Mouse (Mus musculus): ENCODE data around the gene Ptpn21. TPM values are rescaled to one million over a fixed set of nuclear protein-coding genes. Genes with fewer than 3 reads are reported as not detected.

Gene Ptpn21
- polyA plus RNA-seq, 1 experiment from 2014 or later = 4.1 TPM

- Histone ChIP-seq H3K9ac (no peak overlapping the region), H3K4me3 (no peak overlapping the region), H3K27me3 (no peaks in the 10 kb centered on the region), H3K36me3 (no peaks in the 10 kb centered on the region), H3K9me3 (no peaks in the 10 kb centered on the region), H3K4me1 (replicated peaks) (peaks cover 12% of the 10 kb centered on the region), H3K27ac (replicated peaks) (no peak overlapping the region), H3K4me2 (no peak overlapping the region)
- no peak for ATAC-seq (ENCODE audit: low FRiP score, low read depth)
- 83% methylated on average over 2 of the region's 2 CpGs for WGBS
Observed at GRCm38 (mm10) chr12:98716142-98716541, 21.1 kb downstream of the Ptpn21 start.

DNA sequence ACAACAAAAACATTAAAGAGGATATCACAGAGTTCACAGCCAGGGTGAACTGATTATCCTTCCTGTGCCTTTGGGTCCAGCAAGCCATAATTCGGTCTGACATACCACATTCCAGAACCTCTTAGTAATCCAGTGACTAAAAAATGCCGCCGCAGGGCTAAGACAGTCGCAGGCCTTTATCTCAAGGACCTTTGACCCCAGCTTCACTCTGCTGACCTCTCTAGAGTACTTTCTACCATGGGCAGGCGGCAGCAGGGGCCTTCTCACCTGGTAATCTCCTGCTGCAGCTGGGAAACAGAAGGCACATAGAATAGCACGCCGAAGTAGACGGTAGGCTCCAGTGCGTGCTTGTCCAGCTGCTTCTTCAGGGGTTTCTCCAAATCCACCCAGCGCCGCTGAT lies 22.4 kb downstream of the Ptpn21 start:
- Histone ChIP-seq H3K4me3 (no peak overlapping the region), H3K4me1 (replicated peaks) (no peaks in the 10 kb centered on the region; the same call in 1 of the 2 replicates), H3K4me2 (no peak overlapping the region), H3K9me3 (no peaks in the 10 kb centered on the region), H3K27ac (replicated peaks) (no peak overlapping the region), H3K36me3 (no peaks in the 10 kb centered on the region), H3K9ac (no peak overlapping the region), H3K27me3 (no peaks in the 10 kb centered on the region)
- ATAC-seq (ENCODE audit: low FRiP score, low read depth) = no peak
- WGBS = 44% methylated on average over 11 of the region's 11 CpGs

- no peak overlapping the region for H3K4me3 ChIP-seq
- no peaks in the 10 kb centered on the region for H3K27me3 ChIP-seq
- no peak overlapping the region for H3K4me2 ChIP-seq
- no peaks in the 10 kb centered on the region for H3K36me3 ChIP-seq
- H3K27ac ChIP-seq (replicated peaks) = no peak overlapping the region
- H3K9me3 ChIP-seq = no peaks in the 10 kb centered on the region
- no peak for ATAC-seq (ENCODE audit: low FRiP score, low read depth)
- H3K9ac ChIP-seq = no peak overlapping the region
- H3K4me1 ChIP-seq (replicated peaks) = no peaks in the 10 kb centered on the region
- 71% methylated on average over 7 of the region's 7 CpGs for WGBS
Observed at GRCm38 (mm10) chr12:98713621-98714103, 23.5 kb downstream of the Ptpn21 start.

DNA sequence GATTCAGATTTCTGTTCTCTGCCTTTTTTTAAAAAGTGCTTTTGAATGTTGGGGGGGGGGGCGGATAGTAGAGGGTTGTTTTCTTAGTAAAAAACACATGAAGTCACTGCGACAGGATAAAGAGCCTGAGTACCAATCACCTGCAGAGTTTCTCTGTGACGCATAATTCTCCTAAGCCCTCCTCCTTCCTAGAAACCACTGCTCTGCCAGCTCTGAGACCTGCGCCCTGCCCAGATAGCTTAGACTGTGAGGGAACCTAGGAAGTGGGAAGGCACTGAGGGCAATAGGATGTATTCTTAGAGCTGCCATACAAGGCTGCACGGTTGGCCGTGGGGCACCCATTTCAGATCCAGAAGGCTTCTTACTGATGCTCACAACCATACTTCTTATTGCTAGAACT lies 24.4 kb downstream of the Ptpn21 start:
- H3K27ac ChIP-seq (replicated peaks) = no peak overlapping the region
- H3K36me3 ChIP-seq = no peaks in the 10 kb centered on the region
- H3K27me3 ChIP-seq = no peaks in the 10 kb centered on the region
- no peak overlapping the region for H3K4me3 ChIP-seq
- H3K4me1 ChIP-seq (replicated peaks) = no peaks in the 10 kb centered on the region
- WGBS = 70% methylated on average over 6 of the region's 6 CpGs
- ATAC-seq (ENCODE audit: low FRiP score, low read depth) = no peak
- H3K9me3 ChIP-seq = no peaks in the 10 kb centered on the region
- H3K9ac ChIP-seq = no peak overlapping the region
- H3K4me2 ChIP-seq = no peak overlapping the region

DNA sequence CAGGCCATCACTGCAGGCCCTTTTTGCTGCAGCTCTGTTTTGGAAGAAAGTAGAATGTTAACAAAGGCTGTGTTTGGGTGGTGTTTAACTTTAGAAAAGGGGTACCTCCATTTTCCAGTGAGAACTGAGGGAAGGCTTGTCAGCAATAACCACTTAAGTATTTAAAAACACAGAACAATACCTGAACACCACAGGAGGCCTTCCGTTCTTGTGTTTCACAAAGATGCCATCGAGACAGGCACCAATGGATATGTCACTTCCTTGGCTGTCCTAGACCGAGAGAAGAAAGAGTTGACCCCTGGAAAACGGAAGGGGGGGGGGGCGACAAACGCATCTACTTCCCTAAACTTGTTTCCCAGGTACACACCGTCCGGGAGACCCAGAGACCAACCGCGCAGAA lies 33.2 kb downstream of the Ptpn21 start:
- Histone ChIP-seq H3K9ac (no peak overlapping the region), H3K4me3 (no peak overlapping the region), H3K4me2 (no peak overlapping the region), H3K27ac (replicated peaks) (no peak overlapping the region), H3K9me3 (no peaks in the 10 kb centered on the region), H3K27me3 (no peaks in the 10 kb centered on the region), H3K36me3 (no peaks in the 10 kb centered on the region; the same call in 1 of the 2 replicates), H3K4me1 (replicated peaks) (no peaks in the 10 kb centered on the region)
- 72% methylated on average over 10 of the region's 10 CpGs for WGBS
- no peak for ATAC-seq (ENCODE audit: low FRiP score, low read depth)

GRCm38 (mm10) chr12:98703554-98703953 lies 33.7 kb downstream of the Ptpn21 start:
- no peaks in the 10 kb centered on the region; the same call in 1 of the 2 replicates for H3K36me3 ChIP-seq
- H3K27ac ChIP-seq (replicated peaks) = no peak overlapping the region
- no peak overlapping the region for H3K9ac ChIP-seq
- H3K27me3 ChIP-seq = no peaks in the 10 kb centered on the region
- 80% methylated on average over 2 of the region's 2 CpGs for WGBS
- no peaks in the 10 kb centered on the region for H3K4me1 ChIP-seq (replicated peaks)
- no peaks in the 10 kb centered on the region for H3K9me3 ChIP-seq
- H3K4me3 ChIP-seq = no peak overlapping the region
- H3K4me2 ChIP-seq = no peak overlapping the region
- no peak for ATAC-seq (ENCODE audit: low FRiP score, low read depth)

DNA sequence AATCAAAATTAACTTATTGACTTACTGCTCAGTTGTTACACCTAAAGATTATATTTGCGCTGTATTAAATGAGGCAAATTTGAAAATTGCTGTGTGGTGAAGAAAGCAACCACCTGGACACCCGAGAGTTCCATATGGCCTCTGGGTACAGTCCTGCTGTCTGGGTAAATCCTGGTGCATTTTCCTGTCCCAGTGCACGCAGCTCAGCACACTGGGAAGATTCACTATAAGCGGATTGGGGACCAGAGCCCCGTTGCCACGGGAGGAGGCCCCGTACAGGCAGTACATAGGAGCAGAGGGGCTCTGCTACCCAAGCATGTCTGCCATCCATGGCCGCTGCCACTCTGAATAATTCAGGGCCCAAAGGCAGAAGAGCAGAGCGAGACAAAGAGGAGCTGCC lies 35.6 kb downstream of the Ptpn21 start:
- H3K4me1 ChIP-seq (replicated peaks) = no peaks in the 10 kb centered on the region
- no peak overlapping the region for H3K27ac ChIP-seq (replicated peaks)
- 78% methylated on average over 9 of the region's 9 CpGs for WGBS
- H3K9ac ChIP-seq = no peak overlapping the region
- ATAC-seq (ENCODE audit: low FRiP score, low read depth) = no peak
- H3K4me2 ChIP-seq = no peak overlapping the region
- no peaks in the 10 kb centered on the region for H3K27me3 ChIP-seq
- H3K4me3 ChIP-seq = no peak overlapping the region
- H3K9me3 ChIP-seq = no peaks in the 10 kb centered on the region
- no peaks in the 10 kb centered on the region; the same call in 1 of the 2 replicates for H3K36me3 ChIP-seq

- H3K27me3 ChIP-seq = no peaks in the 10 kb centered on the region
- no peak overlapping the region for H3K9ac ChIP-seq
- no peaks in the 10 kb centered on the region for H3K9me3 ChIP-seq
- H3K4me3 ChIP-seq = no peak overlapping the region
- ATAC-seq (ENCODE audit: low FRiP score, low read depth) = no peak
- H3K4me1 ChIP-seq (replicated peaks) = no peaks in the 10 kb centered on the region
- H3K4me2 ChIP-seq = no peak overlapping the region
- no peak overlapping the region for H3K27ac ChIP-seq (replicated peaks)
- WGBS = 86% methylated on average over 5 of the region's 5 CpGs
- H3K36me3 ChIP-seq = no peaks in the 10 kb centered on the region; the same call in 1 of the 2 replicates
Observed at GRCm38 (mm10) chr12:98697202-98697601, 40.0 kb downstream of the Ptpn21 start.

GRCm38 (mm10) chr12:98690230-98690629 lies 47.0 kb downstream of the Ptpn21 start:
- no peak overlapping the region for H3K27ac ChIP-seq (replicated peaks)
- H3K4me3 ChIP-seq = no peak overlapping the region
- H3K4me2 ChIP-seq = no peak overlapping the region
- H3K36me3 ChIP-seq = no peaks in the 10 kb centered on the region; the same call in none of the 2 replicates
- WGBS = 77% methylated on average over 8 of the region's 8 CpGs
- H3K9me3 ChIP-seq = no peaks in the 10 kb centered on the region
- ATAC-seq (ENCODE audit: low FRiP score, low read depth) = no peak
- H3K9ac ChIP-seq = no peak overlapping the region
- H3K4me1 ChIP-seq (replicated peaks) = no peaks in the 10 kb centered on the region
- H3K27me3 ChIP-seq = no peaks in the 10 kb centered on the region

DNA sequence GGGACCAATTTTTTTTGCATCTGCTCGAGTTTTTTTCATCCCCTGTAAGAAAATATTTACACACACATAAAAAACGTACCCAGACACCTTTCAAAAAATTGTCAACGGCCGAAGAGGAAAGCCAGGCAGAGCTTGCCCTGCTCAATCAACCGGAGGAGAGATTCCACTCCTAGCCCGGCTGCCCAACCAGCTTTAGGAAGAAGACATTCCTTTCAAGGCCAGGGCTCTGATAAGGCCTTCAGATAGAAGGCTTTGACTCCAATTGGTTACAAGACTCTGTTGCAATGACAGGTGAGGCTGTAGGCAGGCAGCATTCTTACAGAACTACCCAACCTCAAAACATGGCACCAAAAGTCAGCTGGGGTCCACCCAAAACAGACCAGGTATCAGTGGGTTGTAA lies 53.6 kb downstream of the Ptpn21 start:
- Histone ChIP-seq H3K9ac (no peak overlapping the region), H3K9me3 (no peaks in the 10 kb centered on the region), H3K36me3 (peaks cover 2% of the 10 kb centered on the region; the same call in 1 of the 2 replicates), H3K4me1 (replicated peaks) (no peaks in the 10 kb centered on the region), H3K4me2 (no peak overlapping the region), H3K27ac (replicated peaks) (no peak overlapping the region), H3K27me3 (no peaks in the 10 kb centered on the region), H3K4me3 (no peak overlapping the region)
- no peak for ATAC-seq (ENCODE audit: low FRiP score, low read depth)
- WGBS = 85% methylated on average over 6 of the region's 6 CpGs

DNA sequence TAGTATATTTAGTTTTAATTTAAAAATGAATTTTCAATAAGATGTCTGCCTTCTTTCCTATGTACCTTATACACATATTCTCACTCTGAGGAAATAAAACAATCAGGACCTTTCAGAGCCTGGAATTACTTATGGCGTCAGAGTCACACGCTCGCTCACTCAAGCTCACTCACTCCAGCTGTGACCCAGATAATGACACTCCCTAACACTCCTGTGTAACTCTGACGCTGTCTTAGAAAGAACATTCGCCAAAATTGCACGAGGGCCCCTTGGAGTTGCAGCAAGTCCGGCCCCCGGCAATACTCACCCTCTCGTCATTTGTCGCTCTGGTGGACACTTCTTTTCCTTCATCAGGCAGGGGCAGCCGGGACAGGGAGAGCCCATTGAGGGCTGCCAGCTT lies 54.0 kb downstream of the Ptpn21 start:
- H3K4me1 ChIP-seq (replicated peaks) = no peaks in the 10 kb centered on the region
- no peak for ATAC-seq (ENCODE audit: low FRiP score, low read depth)
- H3K9ac ChIP-seq = no peak overlapping the region
- peaks cover 2% of the 10 kb centered on the region; the same call in 1 of the 2 replicates for H3K36me3 ChIP-seq
- no peaks in the 10 kb centered on the region for H3K9me3 ChIP-seq
- H3K4me3 ChIP-seq = no peak overlapping the region
- H3K4me2 ChIP-seq = no peak overlapping the region
- no peak overlapping the region for H3K27ac ChIP-seq (replicated peaks)
- 82% methylated on average over 11 of the region's 11 CpGs for WGBS
- H3K27me3 ChIP-seq = no peaks in the 10 kb centered on the region

- no peak overlapping the region for H3K4me2 ChIP-seq
- H3K27ac ChIP-seq (replicated peaks) = no peak overlapping the region
- no peak overlapping the region for H3K4me3 ChIP-seq
- no peaks in the 10 kb centered on the region for H3K4me1 ChIP-seq (replicated peaks)
- no peaks in the 10 kb centered on the region for H3K9me3 ChIP-seq
- H3K27me3 ChIP-seq = no peaks in the 10 kb centered on the region
- ATAC-seq (ENCODE audit: low FRiP score, low read depth) = no peak
- WGBS = 81% methylated on average over 15 of the region's 15 CpGs
- no peak overlapping the region for H3K9ac ChIP-seq
- H3K36me3 ChIP-seq = 0 out of 2 replicates have a peak, but pooled peaks cover 2% of the 10 kb centered on the region
Observed at GRCm38 (mm10) chr12:98682196-98682595, 55.0 kb downstream of the Ptpn21 start.

- H3K9ac ChIP-seq = no peak overlapping the region
- no peak overlapping the region for H3K4me2 ChIP-seq
- no peak for ATAC-seq (ENCODE audit: low FRiP score, low read depth)
- H3K27ac ChIP-seq (replicated peaks) = no peak overlapping the region
- H3K36me3 ChIP-seq = 0 out of 2 replicates have a peak, but pooled peaks cover 2% of the 10 kb centered on the region
- no peak overlapping the region for H3K4me3 ChIP-seq
- 82% methylated on average over 15 of the region's 15 CpGs for WGBS
- H3K9me3 ChIP-seq = no peaks in the 10 kb centered on the region
- H3K27me3 ChIP-seq = no peaks in the 10 kb centered on the region
- H3K4me1 ChIP-seq (replicated peaks) = no peaks in the 10 kb centered on the region
Observed at GRCm38 (mm10) chr12:98679906-98680305, 57.3 kb downstream of the Ptpn21 start.
